Mouse (Mus musculus): ENCODE results near the gene Eomes.
A peak's percentile ranks its signal among the peaks of the same experiment; 100 is the strongest.

DNA sequence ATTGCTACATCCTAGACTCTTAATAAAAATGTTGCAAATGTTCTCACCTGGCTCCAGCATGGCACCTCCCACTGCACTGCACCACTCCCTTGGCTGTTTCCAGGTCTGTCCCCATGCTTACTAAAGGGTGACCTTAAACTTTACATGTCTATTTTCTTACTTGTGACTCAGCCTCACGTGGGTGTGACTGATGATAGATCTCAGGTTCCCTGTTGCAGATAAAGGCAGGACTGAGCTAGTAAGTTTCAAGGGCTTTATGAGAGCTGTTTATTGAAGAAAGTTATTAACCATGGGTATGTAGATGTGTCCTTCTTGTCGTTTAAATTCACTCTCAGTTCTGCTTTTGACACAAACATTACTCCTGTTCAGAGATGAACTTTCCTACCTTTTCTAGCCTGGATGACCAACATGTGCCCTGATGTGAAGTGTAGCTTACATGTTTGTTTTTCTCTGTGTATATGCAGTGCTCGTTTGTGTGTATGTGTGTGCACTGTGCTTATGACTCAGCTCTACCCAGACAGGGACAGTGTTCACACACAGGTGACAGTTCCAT lies 34.7 kb downstream of the Eomes start:
- TF ChIP-seq CTCF (conservative IDR thresholded peaks at IDR 0.05 in 1 of 2, IDR thresholded peaks at IDR 0.05 in 1 of 2; ENCODE audit: low read depth in 2 of 2, low read length in 2 of 2), result no peak
- TF ChIP-seq USF1 (IDR thresholded peaks at IDR 0.05; ENCODE audit: low read depth, low read length), result peak; percentile 42
- no peak; the same call in 1 of the 2 replicates for TF ChIP-seq EP300 (IDR thresholded peaks at IDR 0.05; ENCODE audit: low read length)
- TF ChIP-seq TCF12 (IDR thresholded peaks at IDR 0.05; ENCODE audit: low read depth, low read length), result no peak
- no peak for TF ChIP-seq KAT2A (IDR thresholded peaks at IDR 0.05; ENCODE audit: insufficient replicate concordance, low read length)
- TF ChIP-seq ZKSCAN1 (IDR thresholded peaks at IDR 0.05; ENCODE audit: borderline replicate concordance, low read depth, low read length), result no peak
- no peak for TF ChIP-seq CHD2 (IDR thresholded peaks at IDR 0.05; ENCODE audit: low read length)
- no peak for TF ChIP-seq E2F4 (IDR thresholded peaks at IDR 0.05; ENCODE audit: insufficient replicate concordance, low read depth, low read length)
- TF ChIP-seq USF2 (conservative IDR thresholded peaks at IDR 0.05; ENCODE audit: low read depth, low read length), result peak; percentile 57
- TF ChIP-seq POLR2A (IDR thresholded peaks at IDR 0.05; ENCODE audit: low read depth, low read length), result no peak
- TF ChIP-seq SMC3 (IDR thresholded peaks at IDR 0.05; ENCODE audit: low read depth, low read length), result no peak
- 0 out of 2 replicates have a peak, but pooled peaks have one; percentile 36 for TF ChIP-seq TBP (conservative IDR thresholded peaks at IDR 0.05; ENCODE audit: low read depth, low read length)
- TF ChIP-seq SIN3A (IDR thresholded peaks at IDR 0.05; ENCODE audit: low read length), result no peak
- TF ChIP-seq JUND (conservative IDR thresholded peaks at IDR 0.05; ENCODE audit: low read depth, low read length), result peak; percentile 76

Data from CH12.LX (cell line).